Mouse (Mus musculus) neural tube, embryonic 12.5 days (tissue): ENCODE measurements around the gene Muc20. TPM values are rescaled to one million over a fixed set of nuclear protein-coding genes. Genes with fewer than 3 reads are reported as not detected.

Experiments
- ATAC-seq: fragments of 200-750 bp; cut with Nextera tagmentation; 2 replicates; pipeline ENCODE4 v1.8.0; 2017; ENCODE audit warnings: low read depth, mild to moderate bottlenecking, moderate TSS enrichment, moderate library complexity; ENCODE audit not compliant: low FRiP score
- H3K27ac ChIP-seq: fragments of 300-500 bp; sonication (generic); 2 replicates; pipeline ENCODE4 v1.5.1; 2016
- H3K27me3 ChIP-seq: fragments of 300-500 bp; sonication (generic); replicated peaks from 2 replicates; pipeline ENCODE4 v1.6.1; 2016; ENCODE audit warnings: mild to moderate bottlenecking
- H3K36me3 ChIP-seq: fragments of 300-500 bp; sonication (generic); 2 replicates; pipeline ENCODE4 v1.6.1; 2016; ENCODE audit warnings: mild to moderate bottlenecking
- H3K4me1 ChIP-seq: fragments of 300-500 bp; sonication (generic); 2 replicates; pipeline ENCODE4 v1.6.1; 2016
- H3K4me2 ChIP-seq: fragments of 300-500 bp; sonication (generic); replicated peaks from 2 replicates; pipeline ENCODE4 v1.6.1; 2016; ENCODE audit warnings: mild to moderate bottlenecking
- H3K4me3 ChIP-seq: fragments of 300-500 bp; sonication (generic); 2 replicates; pipeline ENCODE4 v1.5.1; 2016
- H3K9ac ChIP-seq: fragments of 300-500 bp; sonication (generic); 2 replicates; pipeline ENCODE4 v1.6.1; 2016; ENCODE audit warnings: mild to moderate bottlenecking
- H3K9me3 ChIP-seq: fragments of 300-500 bp; sonication (generic); 2 replicates; pipeline ENCODE4 v1.6.1; 2016; ENCODE audit warnings: mild to moderate bottlenecking
- WGBS: fragments of 180-500 bp; shearing (Covaris S2); methylation state at CpG from one replicate; pipeline ENCODE4 v1.1.7; 2016; 5-methylcytosine and 5-hydroxymethylcytosine counted together
- polyA plus RNA-seq: library from polyadenylated mRNA; unstranded; fragments of >200 nt; fragmentation: Nextera tagmentation; extraction: Ambion mirVana; gene quantifications from 2 replicates; pipeline ENCODE4 v1.2.1, GENCODE M21; 2016

Muc20 gene
- polyA plus RNA-seq, 1 experiment from 2014 or later: not detected

GRCm38 (mm10) chr16:32784840-32785239 lies 12.4 kb downstream of the Muc20 start:
- 77% methylated on average over 13 of the region's 13 CpGs for WGBS
- Histone ChIP-seq H3K27ac (no peak overlapping the region), H3K9me3 (0 out of 2 replicates have a peak, but pooled peaks cover 4% of the 10 kb centered on the region), H3K4me3 (no peak overlapping the region), H3K9ac (no peak overlapping the region), H3K4me1 (no peaks in the 10 kb centered on the region), H3K27me3 (no peaks in the 10 kb centered on the region), H3K36me3 (no peaks in the 10 kb centered on the region), H3K4me2 (no peak overlapping the region)
- no peak for ATAC-seq

GRCm38 (mm10) chr16:32783324-32784062 lies 13.7 kb downstream of the Muc20 start:
- Histone ChIP-seq H3K4me3 (no peak overlapping the region), H3K4me1 (peaks cover 5% of the 10 kb centered on the region), H3K9me3 (0 out of 2 replicates have a peak, but pooled peaks cover 2% of the 10 kb centered on the region), H3K4me2 (no peak overlapping the region), H3K27ac (no peak overlapping the region), H3K36me3 (no peaks in the 10 kb centered on the region), H3K27me3 (no peaks in the 10 kb centered on the region), H3K9ac (no peak overlapping the region)
- WGBS: 56% methylated on average over 5 of the region's 5 CpGs
- no peak for ATAC-seq

- Histone ChIP-seq H3K9me3 (no peaks in the 10 kb centered on the region), H3K36me3 (no peaks in the 10 kb centered on the region), H3K4me3 (no peak overlapping the region), H3K9ac (no peak overlapping the region), H3K4me2 (no peak overlapping the region), H3K27ac (no peak overlapping the region), H3K4me1 (peaks cover 5% of the 10 kb centered on the region), H3K27me3 (no peaks in the 10 kb centered on the region)
- 51% methylated on average over 8 of the region's 8 CpGs for WGBS
- ATAC-seq: no peak
These were observed 18.3 kb downstream of the Muc20 start for GRCm38 (mm10) chr16:32778956-32779355.

GRCm38 (mm10) chr16:32776676-32777075 lies 20.6 kb downstream of the Muc20 start:
- Histone ChIP-seq H3K27me3 (no peaks in the 10 kb centered on the region), H3K9ac (no peak overlapping the region), H3K4me1 (peaks cover 5% of the 10 kb centered on the region), H3K27ac (no peak overlapping the region), H3K9me3 (no peaks in the 10 kb centered on the region), H3K36me3 (no peaks in the 10 kb centered on the region), H3K4me2 (no peak overlapping the region), H3K4me3 (no peak overlapping the region)
- no peak for ATAC-seq
- WGBS: 53% methylated on average over 10 of the region's 10 CpGs

- Histone ChIP-seq H3K36me3 (no peaks in the 10 kb centered on the region), H3K4me2 (no peak overlapping the region), H3K9ac (no peak overlapping the region), H3K9me3 (no peaks in the 10 kb centered on the region), H3K27me3 (no peaks in the 10 kb centered on the region), H3K4me3 (no peak overlapping the region), H3K4me1 (no peaks in the 10 kb centered on the region), H3K27ac (no peak overlapping the region)
- ATAC-seq: no peak
- WGBS: 91% methylated on average over 7 of the region's 7 CpGs
These were observed 30.3 kb downstream of the Muc20 start for GRCm38 (mm10) chr16:32766904-32767303.

- H3K36me3 ChIP-seq: no peaks in the 10 kb centered on the region
- no peaks in the 10 kb centered on the region for H3K9me3 ChIP-seq
- H3K27ac ChIP-seq: no peak overlapping the region
- no peak overlapping the region for H3K4me2 ChIP-seq
- H3K9ac ChIP-seq: no peak overlapping the region
- no peak overlapping the region for H3K4me3 ChIP-seq
- ATAC-seq: no peak
- WGBS: 79% methylated on average over 6 of the region's 6 CpGs
- H3K4me1 ChIP-seq: no peaks in the 10 kb centered on the region
- H3K27me3 ChIP-seq: no peaks in the 10 kb centered on the region
These were observed 32.3 kb downstream of the Muc20 start for GRCm38 (mm10) chr16:32764961-32765360.

- no peaks in the 10 kb centered on the region for H3K4me1 ChIP-seq
- H3K9me3 ChIP-seq: no peaks in the 10 kb centered on the region
- H3K4me2 ChIP-seq: no peak overlapping the region
- H3K36me3 ChIP-seq: no peaks in the 10 kb centered on the region
- H3K9ac ChIP-seq: no peak overlapping the region
- ATAC-seq: no peak
- no peaks in the 10 kb centered on the region for H3K27me3 ChIP-seq
- H3K27ac ChIP-seq: no peak overlapping the region
- H3K4me3 ChIP-seq: no peak overlapping the region
- WGBS: 93% methylated on average over 2 of the region's 2 CpGs
These were observed 32.7 kb downstream of the Muc20 start for GRCm38 (mm10) chr16:32764550-32764949.

- Histone ChIP-seq H3K9me3 (no peaks in the 10 kb centered on the region), H3K4me1 (no peaks in the 10 kb centered on the region), H3K4me2 (no peak overlapping the region), H3K27ac (no peak overlapping the region), H3K27me3 (no peaks in the 10 kb centered on the region), H3K36me3 (no peaks in the 10 kb centered on the region), H3K9ac (no peak overlapping the region), H3K4me3 (no peak overlapping the region)
- no peak for ATAC-seq
- 86% methylated on average over 5 of the region's 5 CpGs for WGBS
These were observed 46.8 kb downstream of the Muc20 start for GRCm38 (mm10) chr16:32750242-32751127.

GRCm38 (mm10) chr16:32745852-32746251 lies 51.4 kb downstream of the Muc20 start:
- WGBS: 81% methylated on average over 6 of the region's 6 CpGs
- no peak for ATAC-seq
- H3K36me3 ChIP-seq: no peaks in the 10 kb centered on the region
- H3K27me3 ChIP-seq: no peaks in the 10 kb centered on the region
- no peak overlapping the region for H3K4me2 ChIP-seq
- H3K9ac ChIP-seq: no peak overlapping the region
- H3K4me3 ChIP-seq: no peak overlapping the region
- H3K9me3 ChIP-seq: no peaks in the 10 kb centered on the region
- no peaks in the 10 kb centered on the region for H3K4me1 ChIP-seq
- no peak overlapping the region for H3K27ac ChIP-seq

GRCm38 (mm10) chr16:32742712-32743111 lies 54.5 kb downstream of the Muc20 start:
- WGBS: 80% methylated on average over 2 of the region's 2 CpGs
- no peaks in the 10 kb centered on the region for H3K4me1 ChIP-seq

GRCm38 (mm10) chr16:32741366-32741765 lies 55.9 kb downstream of the Muc20 start:
- Histone ChIP-seq H3K27ac (no peak overlapping the region), H3K4me3 (no peak overlapping the region), H3K4me1 (no peaks in the 10 kb centered on the region), H3K4me2 (no peak overlapping the region), H3K36me3 (no peaks in the 10 kb centered on the region), H3K27me3 (no peaks in the 10 kb centered on the region), H3K9ac (no peak overlapping the region), H3K9me3 (no peaks in the 10 kb centered on the region)
- 86% methylated on average over 9 of the region's 9 CpGs for WGBS
- no peak for ATAC-seq

More at GRCm38 (mm10) chr16:32742712-32743111, 54.5 kb downstream of the Muc20 start:
- no peaks in the 10 kb centered on the region for H3K9me3 ChIP-seq
- no peak for ATAC-seq
- no peak overlapping the region for H3K27ac ChIP-seq
- H3K27me3 ChIP-seq: no peaks in the 10 kb centered on the region
- no peaks in the 10 kb centered on the region for H3K36me3 ChIP-seq
- H3K9ac ChIP-seq: no peak overlapping the region
- no peak overlapping the region for H3K4me3 ChIP-seq
- H3K4me2 ChIP-seq: no peak overlapping the region

GRCm38 (mm10) chr16:32740003-32740663 lies 57.1 kb downstream of the Muc20 start:
- H3K27me3 ChIP-seq: no peaks in the 10 kb centered on the region
- H3K9ac ChIP-seq: no peak overlapping the region
- no peak for ATAC-seq
- no peak overlapping the region for H3K4me3 ChIP-seq
- no peaks in the 10 kb centered on the region for H3K36me3 ChIP-seq
- no peaks in the 10 kb centered on the region for H3K9me3 ChIP-seq
- H3K4me1 ChIP-seq: no peaks in the 10 kb centered on the region
- no peak overlapping the region for H3K27ac ChIP-seq
- H3K4me2 ChIP-seq: no peak overlapping the region
- 66% methylated on average over 8 of the region's 8 CpGs for WGBS
